Mouse (Mus musculus) T-helper 1 cell (primary cell): ENCODE results near the gene Dse.

Experiments
- in situ Hi-C: fragments of 300-600 bp; cut with MboI, MseI; formaldehyde crosslinking; loops from one replicate; pipeline ENCODE4 v1.15.1; 2025; ENCODE audit warnings: high pct_unique_total_duplicates

Dse gene

GRCm38 (mm10) chr10:34200689-34201088 lies 6.8 kb downstream of the Dse start:
- in situ Hi-C loops: no loop called here

GRCm38 (mm10) chr10:34198574-34198973 lies 8.9 kb downstream of the Dse start:
- in situ Hi-C loops: no loop called here

- in situ Hi-C loops: no loop called here
Observed at GRCm38 (mm10) chr10:34198061-34198460, 9.5 kb downstream of the Dse start.

- in situ Hi-C loops: no loop called here
Observed at GRCm38 (mm10) chr10:34197269-34197668, 10.2 kb downstream of the Dse start.

GRCm38 (mm10) chr10:34194957-34195356 lies 12.6 kb downstream of the Dse start:
- in situ Hi-C loops: no loop called here

- in situ Hi-C loops: no loop called here
Observed at GRCm38 (mm10) chr10:34194503-34194902, 13.0 kb downstream of the Dse start.

GRCm38 (mm10) chr10:34186571-34187260 lies 20.8 kb downstream of the Dse start:
- in situ Hi-C loops: no loop called here

GRCm38 (mm10) chr10:34185556-34185955 lies 22.0 kb downstream of the Dse start:
- in situ Hi-C loops: no loop called here

- in situ Hi-C loops: no loop called here
Observed at GRCm38 (mm10) chr10:34184956-34185355, 22.6 kb downstream of the Dse start.

- in situ Hi-C loops: no loop called here
Observed at GRCm38 (mm10) chr10:34183731-34184130, 23.8 kb downstream of the Dse start.

- in situ Hi-C loops: no loop called here
Observed at GRCm38 (mm10) chr10:34175870-34176606, 31.5 kb downstream of the Dse start.

- in situ Hi-C loops: no loop called here
Observed at GRCm38 (mm10) chr10:34172663-34173282, 34.7 kb downstream of the Dse start.

GRCm38 (mm10) chr10:34171660-34172059 lies 35.9 kb downstream of the Dse start:
- in situ Hi-C loops: no loop called here

GRCm38 (mm10) chr10:34171191-34171590 lies 36.3 kb downstream of the Dse start:
- in situ Hi-C loops: no loop called here

GRCm38 (mm10) chr10:34166971-34167370 lies 40.5 kb downstream of the Dse start:
- in situ Hi-C loops: no loop called here

GRCm38 (mm10) chr10:34155796-34156554 lies 51.5 kb downstream of the Dse start:
- in situ Hi-C loops: no loop called here

- in situ Hi-C loops: no loop called here
Observed at GRCm38 (mm10) chr10:34151827-34152226, 55.7 kb downstream of the Dse start.

- in situ Hi-C loops: no loop called here
Observed at GRCm38 (mm10) chr10:34150454-34150853, 57.1 kb downstream of the Dse start.

- in situ Hi-C loops: no loop called here
Observed at GRCm38 (mm10) chr10:34149772-34150171, 57.7 kb downstream of the Dse start.

GRCm38 (mm10) chr10:34141693-34142092 lies 65.8 kb downstream of the Dse start:
- in situ Hi-C loops: no loop called here

GRCm38 (mm10) chr10:34139768-34140167 lies 67.7 kb downstream of the Dse start:
- in situ Hi-C loops: no loop called here

- in situ Hi-C loops: no loop called here
Observed at GRCm38 (mm10) chr10:34138027-34138426, 69.5 kb downstream of the Dse start.
